Mouse (Mus musculus): ENCODE results near the gene Krt2.

GRCm38 (mm10) chr15:101854294-101854693, 36.3 kb upstream of the Krt2 start:
- no peak for TF ChIP-seq POLR2A (IDR thresholded peaks at IDR 0.05; ENCODE audit: control insufficient read depth in 1 of 2, insufficient read depth in 1 of 2, low read depth in 1 of 2, low read length in 2 of 2, poor library complexity in 1 of 2)
- TF ChIP-seq CTCF (IDR thresholded peaks at IDR 0.05 in 2 of 3, conservative IDR thresholded peaks at IDR 0.05 in 1 of 3; ENCODE audit: control insufficient read depth in 1 of 3, insufficient read depth in 1 of 3, low read depth in 2 of 3, low read length in 3 of 3, poor library complexity in 1 of 3, severe bottlenecking in 1 of 3), result no peak
- TF ChIP-seq RCOR1 (IDR thresholded peaks at IDR 0.05; ENCODE audit: low read depth, low read length), result no peak
- no peak for TF ChIP-seq EP300 (IDR thresholded peaks at IDR 0.05; ENCODE audit: low read depth in 1 of 2, low read length in 2 of 2)
- TF ChIP-seq E2F4 (IDR thresholded peaks at IDR 0.05; ENCODE audit: borderline replicate concordance, low read depth, low read length), result no peak

All from MEL (cell line).